Mouse (Mus musculus) intestine, postnatal 0 days (tissue): ENCODE results near the gene Clybl. TPM values are rescaled to one million over a fixed set of nuclear protein-coding genes. Genes with fewer than 3 reads are reported as not detected.

ENCODE experiments used
- ATAC-seq: fragments of 200-750 bp; cut with Nextera tagmentation; 2 replicates; pipeline ENCODE4 v1.8.0; 2017; ENCODE audit warnings: mild to moderate bottlenecking, moderate TSS enrichment, moderate library complexity
- H3K27ac ChIP-seq: fragments of 300-500 bp; sonication (generic); 2 replicates; pipeline ENCODE4 v1.5.1; 2014; ENCODE audit warnings: mild to moderate bottlenecking, low read depth, low read length, moderate library complexity
- H3K27me3 ChIP-seq: fragments of 300-500 bp; sonication (generic); replicated peaks from 2 replicates; pipeline ENCODE4 v1.6.1; 2014; ENCODE audit warnings: low read length, mixed read lengths; ENCODE audit not compliant: control insufficient read depth, insufficient read depth
- H3K36me3 ChIP-seq: fragments of 300-500 bp; sonication (generic); 2 replicates; pipeline ENCODE4 v1.6.1; 2014; ENCODE audit warnings: mild to moderate bottlenecking, moderate library complexity; ENCODE audit not compliant: control insufficient read depth, insufficient read depth
- H3K4me1 ChIP-seq: fragments of 300-500 bp; sonication (generic); replicated peaks from 2 replicates; pipeline ENCODE4 v1.6.1; 2014; ENCODE audit warnings: antibody characterized with exemption, low read length, mixed read lengths; ENCODE audit not compliant: control insufficient read depth, insufficient read depth
- H3K4me2 ChIP-seq: fragments of 300-500 bp; sonication (generic); replicated peaks from 2 replicates; pipeline ENCODE4 v1.6.1; 2014; ENCODE audit warnings: low read depth, mild to moderate bottlenecking, moderate library complexity
- H3K4me3 ChIP-seq: fragments of 300-500 bp; sonication (generic); 2 replicates; pipeline ENCODE4 v1.5.1; 2014; ENCODE audit warnings: low read depth, low read length
- H3K9ac ChIP-seq: fragments of 300-500 bp; sonication (generic); 2 replicates; pipeline ENCODE4 v1.6.1; 2014; ENCODE audit warnings: mild to moderate bottlenecking, low read depth, low read length
- H3K9me3 ChIP-seq: fragments of 300-500 bp; sonication (generic); 2 replicates; pipeline ENCODE4 v1.6.1; 2016; ENCODE audit warnings: mixed run types; ENCODE audit not compliant: control insufficient read depth
- CTCF ChIP-seq: sonication (generic); IDR thresholded peaks from 2 replicates; pipeline ENCODE4 v1.5.1; 2016; ENCODE audit warnings: low read depth, mild to moderate bottlenecking, control low read depth, antibody characterized with exemption, moderate library complexity
- whole genome bisulfite sequencing: fragments of 180-500 bp; shearing (Covaris S2); extraction: QIAGEN DNeasy Blood & Tissue Kit; methylation state at CpG from one replicate; pipeline ENCODE4 v1.1.7; 2014; 5-methylcytosine and 5-hydroxymethylcytosine counted together
- polyA plus RNA-seq: library from polyadenylated mRNA; unstranded; fragments of >200 nt; fragmentation: Nextera tagmentation; extraction: Ambion mirVana; gene quantifications from 2 replicates; pipeline ENCODE4 v1.2.1, GENCODE M21; 2015

The Clybl gene
- polyA plus RNA-seq, 1 experiment from 2014 or later: 22.2 TPM

DNA sequence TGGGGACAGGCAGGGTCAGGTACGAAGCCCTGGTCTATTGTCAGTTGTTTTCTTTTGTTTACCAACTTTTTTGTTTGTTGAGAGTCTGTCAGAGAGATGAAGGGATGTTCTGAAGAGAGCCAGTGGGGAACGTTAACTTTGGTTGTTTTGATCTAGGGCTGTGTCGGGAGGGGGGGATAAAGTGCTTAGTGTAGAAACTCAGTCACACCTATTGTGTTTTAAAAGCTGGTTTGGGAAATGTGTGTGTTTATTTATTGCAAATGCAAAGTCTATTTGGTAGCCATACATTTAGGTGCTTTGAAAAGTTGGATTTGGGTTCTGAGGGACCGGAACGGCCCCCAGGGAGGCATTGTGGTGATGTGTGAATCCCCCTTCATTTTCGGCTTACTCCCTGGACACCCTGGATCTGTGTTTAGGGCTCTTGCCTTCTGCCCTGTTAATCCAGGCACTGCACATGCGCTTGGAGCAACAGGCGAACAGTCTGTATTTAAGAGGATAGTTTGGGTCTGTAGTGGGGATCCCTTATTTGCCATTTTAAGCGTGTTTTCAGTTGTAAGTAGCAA, 99.6 kb downstream of the Clybl start:
- Histone ChIP-seq H3K27ac (no peak overlapping the region), H3K4me3 (no peak overlapping the region), H3K9ac (no peak overlapping the region), H3K36me3 (no peaks in the 10 kb centered on the region), H3K27me3 (no peaks in the 10 kb centered on the region), H3K4me2 (no peak overlapping the region), H3K4me1 (no peaks in the 10 kb centered on the region), H3K9me3 (no peaks in the 10 kb centered on the region)
- no peak for ATAC-seq
- TF ChIP-seq CTCF: no peak
- 62% methylated on average over 9 of the region's 9 CpGs for WGBS

DNA sequence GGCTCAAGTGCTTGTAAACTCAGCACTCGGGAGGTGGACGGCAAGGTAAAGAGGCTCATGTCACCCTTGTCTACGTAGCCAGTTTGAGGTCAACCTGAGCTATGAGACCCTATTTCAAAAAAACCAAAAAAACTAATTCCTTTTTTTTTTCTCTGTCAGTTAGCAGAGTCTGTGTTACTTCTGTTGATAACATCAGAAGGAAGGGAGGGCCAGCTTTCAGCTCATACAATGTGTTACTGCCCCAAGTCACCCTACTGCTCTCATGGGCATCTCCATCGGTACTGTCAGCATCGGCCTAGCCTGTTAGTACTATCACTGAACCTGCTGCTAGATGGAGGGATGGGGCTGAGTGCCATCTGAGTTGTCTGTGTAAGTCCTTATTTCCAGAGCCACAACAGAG, 102.5 kb downstream of the Clybl start:
- Histone ChIP-seq H3K4me1 (no peaks in the 10 kb centered on the region), H3K9me3 (no peaks in the 10 kb centered on the region), H3K36me3 (no peaks in the 10 kb centered on the region), H3K27me3 (no peaks in the 10 kb centered on the region), H3K4me2 (no peak overlapping the region), H3K4me3 (no peak overlapping the region), H3K9ac (no peak overlapping the region), H3K27ac (no peak overlapping the region)
- ATAC-seq: no peak
- TF ChIP-seq CTCF: no peak
- WGBS: 87% methylated on average over 5 of the region's 5 CpGs

DNA sequence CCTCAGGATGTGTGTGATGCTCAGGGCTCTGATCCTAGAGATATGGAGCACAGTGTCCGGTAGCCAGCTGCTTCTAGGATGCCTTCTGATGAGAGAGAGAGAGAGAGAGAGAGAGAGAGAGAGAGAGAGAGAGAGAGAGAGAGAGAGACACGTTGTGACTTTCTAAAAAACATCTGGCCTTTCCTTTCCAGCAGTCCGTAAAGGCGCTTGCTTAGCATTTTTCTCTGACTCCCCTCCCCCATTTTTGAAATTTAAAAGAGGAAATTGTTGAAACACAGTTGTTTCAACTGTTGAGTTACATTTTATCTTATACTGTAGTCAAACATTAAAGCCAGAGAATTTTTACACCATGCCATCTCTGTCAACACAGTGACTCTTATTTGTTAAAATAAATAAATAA, 114.9 kb downstream of the Clybl start:
- ATAC-seq: no peak
- Histone ChIP-seq H3K9me3 (no peaks in the 10 kb centered on the region), H3K27ac (no peak overlapping the region), H3K4me3 (no peak overlapping the region), H3K4me2 (no peak overlapping the region), H3K9ac (no peak overlapping the region), H3K4me1 (no peaks in the 10 kb centered on the region), H3K27me3 (no peaks in the 10 kb centered on the region), H3K36me3 (no peaks in the 10 kb centered on the region)
- no peak for TF ChIP-seq CTCF
- 51% methylated on average over 4 of the region's 4 CpGs for WGBS

DNA sequence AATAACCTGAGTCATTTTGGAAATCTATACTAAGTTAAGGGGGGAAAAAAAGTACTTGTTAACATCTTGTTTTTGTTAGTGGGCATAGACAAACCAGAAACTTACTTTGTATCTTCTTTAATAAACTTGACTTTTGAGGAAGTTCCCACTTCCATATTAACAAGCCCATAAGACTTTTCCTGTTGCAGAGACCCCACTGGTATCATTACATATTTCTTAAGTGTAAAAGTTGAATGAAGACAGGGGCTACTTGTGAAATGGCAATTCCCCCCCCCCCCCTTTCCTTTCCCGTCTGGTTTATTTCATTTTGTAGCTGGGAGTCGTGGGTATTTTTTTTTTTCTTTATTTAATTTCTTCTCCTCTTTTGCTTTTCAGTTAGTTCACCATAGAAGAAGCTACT, 115.4 kb downstream of the Clybl start:
- ATAC-seq: no peak

DNA sequence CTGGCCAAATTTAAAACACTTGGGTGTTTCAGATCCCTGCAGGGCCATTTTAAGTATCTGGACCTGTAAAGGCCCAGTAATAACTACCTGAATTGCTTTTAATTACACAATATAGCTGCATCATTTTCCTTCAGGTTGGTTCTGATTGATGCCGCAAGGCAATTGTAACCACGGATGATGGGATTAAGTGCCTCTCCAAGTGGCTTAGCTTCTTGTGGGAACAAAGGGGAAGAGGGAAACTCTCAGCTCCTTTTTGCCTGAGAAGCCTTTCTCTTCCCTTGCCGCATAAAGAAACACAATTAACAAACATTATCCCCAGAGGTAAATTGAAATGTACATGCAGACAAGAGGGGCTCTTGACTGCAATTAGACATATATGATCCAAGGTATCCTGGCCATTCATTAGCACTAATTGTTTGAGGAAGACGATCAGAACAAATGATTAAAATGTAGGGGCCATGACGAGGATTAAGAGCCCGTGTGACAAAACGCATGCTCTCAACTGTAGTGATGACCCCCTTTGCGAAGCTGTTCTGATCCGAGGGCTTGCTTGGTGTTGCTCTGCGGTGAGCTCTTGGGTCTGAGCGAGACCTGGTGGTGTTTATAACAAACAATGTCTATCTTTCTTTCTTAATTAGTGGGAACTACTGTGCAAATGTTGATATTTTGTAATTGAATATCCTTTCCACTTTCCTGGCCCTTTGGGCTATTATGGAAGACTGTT, 116.0 kb downstream of the Clybl start:
- no peak for TF ChIP-seq CTCF
- Histone ChIP-seq H3K4me3 (no peak overlapping the region), H3K4me2 (no peak overlapping the region), H3K9me3 (no peaks in the 10 kb centered on the region), H3K36me3 (no peaks in the 10 kb centered on the region), H3K27ac (no peak overlapping the region), H3K4me1 (no peaks in the 10 kb centered on the region), H3K27me3 (no peaks in the 10 kb centered on the region), H3K9ac (no peak overlapping the region)
- 54% methylated on average over 11 of the region's 11 CpGs for WGBS
- ATAC-seq: no peak

More for the DNA sequence above, 115.4 kb downstream of the Clybl start:
- H3K4me2 ChIP-seq: no peak overlapping the region
- H3K36me3 ChIP-seq: no peaks in the 10 kb centered on the region
- H3K9me3 ChIP-seq: no peaks in the 10 kb centered on the region
- no peak for TF ChIP-seq CTCF
- no peak overlapping the region for H3K9ac ChIP-seq
- WGBS: 41% methylated on average over 2 of the region's 2 CpGs
- no peaks in the 10 kb centered on the region for H3K27me3 ChIP-seq
- H3K27ac ChIP-seq: no peak overlapping the region
- no peak overlapping the region for H3K4me3 ChIP-seq
- no peaks in the 10 kb centered on the region for H3K4me1 ChIP-seq

DNA sequence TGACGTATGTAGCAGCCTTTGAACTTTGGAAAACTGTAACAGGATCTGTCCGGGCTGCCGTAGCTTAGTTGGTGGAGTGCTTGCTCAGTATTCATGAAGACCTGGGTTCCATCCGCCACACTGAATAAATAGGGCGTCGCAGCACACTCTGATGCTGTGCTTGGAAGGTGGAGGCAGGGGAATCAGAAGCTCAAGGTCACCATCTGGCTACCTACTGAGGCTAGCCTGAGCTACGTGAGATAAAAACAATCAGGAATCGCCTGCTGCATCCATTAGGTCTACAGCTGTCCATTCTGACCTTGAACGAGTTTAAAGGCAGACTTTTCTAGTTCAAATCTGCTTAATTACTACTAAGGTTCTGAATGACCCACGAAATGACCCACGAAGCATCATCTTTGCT, 118.8 kb downstream of the Clybl start:
- no peak overlapping the region for H3K9ac ChIP-seq
- TF ChIP-seq CTCF: no peak
- no peak for ATAC-seq
- no peaks in the 10 kb centered on the region for H3K27me3 ChIP-seq
- H3K36me3 ChIP-seq: no peaks in the 10 kb centered on the region
- H3K27ac ChIP-seq: no peak overlapping the region
- H3K4me2 ChIP-seq: no peak overlapping the region
- no peaks in the 10 kb centered on the region for H3K9me3 ChIP-seq
- WGBS: 86% methylated on average over 11 of the region's 11 CpGs
- no peak overlapping the region for H3K4me3 ChIP-seq
- H3K4me1 ChIP-seq: no peaks in the 10 kb centered on the region

DNA sequence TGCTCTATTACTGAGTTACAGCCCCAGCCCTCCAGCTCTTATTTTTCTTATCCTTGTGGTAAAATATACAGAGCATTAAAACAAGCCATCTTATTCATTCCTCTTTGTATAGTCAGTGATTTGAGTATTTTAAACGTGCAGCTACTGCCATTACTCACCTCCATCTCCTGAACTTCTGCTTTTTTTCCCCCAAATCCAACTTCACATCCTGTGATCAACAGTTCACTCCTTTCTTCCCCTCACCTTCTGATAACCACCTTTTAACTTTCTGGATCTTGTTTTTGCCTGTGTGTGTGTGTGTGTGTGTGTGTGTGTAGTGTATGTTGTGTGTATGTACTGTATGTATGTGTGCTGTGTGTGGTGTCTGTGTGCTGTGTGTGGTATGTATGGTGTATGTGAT, 122.3 kb downstream of the Clybl start:
- TF ChIP-seq CTCF: no peak
- no peak overlapping the region for H3K4me3 ChIP-seq
- H3K4me1 ChIP-seq: no peaks in the 10 kb centered on the region
- 41% methylated on average over 1 of the region's 1 CpGs for WGBS
- H3K9ac ChIP-seq: no peak overlapping the region
- no peaks in the 10 kb centered on the region for H3K36me3 ChIP-seq
- no peaks in the 10 kb centered on the region for H3K9me3 ChIP-seq
- no peaks in the 10 kb centered on the region for H3K27me3 ChIP-seq
- no peak overlapping the region for H3K27ac ChIP-seq
- ATAC-seq: no peak
- H3K4me2 ChIP-seq: no peak overlapping the region
